Mouse (Mus musculus) lung, postnatal 0 days (tissue): ENCODE measurements around the gene Dand5.

Experiments used
- CTCF ChIP-seq: IDR thresholded peaks from 2 replicates; pipeline ENCODE4 v1.5.1; 2016; ENCODE audit warnings: antibody characterized with exemption, mild to moderate bottlenecking
- EP300 ChIP-seq: IDR thresholded peaks from 2 replicates; pipeline ENCODE4 v1.6.1; 2016; ENCODE audit warnings: antibody characterized with exemption, mild to moderate bottlenecking, control low read depth

DNA sequence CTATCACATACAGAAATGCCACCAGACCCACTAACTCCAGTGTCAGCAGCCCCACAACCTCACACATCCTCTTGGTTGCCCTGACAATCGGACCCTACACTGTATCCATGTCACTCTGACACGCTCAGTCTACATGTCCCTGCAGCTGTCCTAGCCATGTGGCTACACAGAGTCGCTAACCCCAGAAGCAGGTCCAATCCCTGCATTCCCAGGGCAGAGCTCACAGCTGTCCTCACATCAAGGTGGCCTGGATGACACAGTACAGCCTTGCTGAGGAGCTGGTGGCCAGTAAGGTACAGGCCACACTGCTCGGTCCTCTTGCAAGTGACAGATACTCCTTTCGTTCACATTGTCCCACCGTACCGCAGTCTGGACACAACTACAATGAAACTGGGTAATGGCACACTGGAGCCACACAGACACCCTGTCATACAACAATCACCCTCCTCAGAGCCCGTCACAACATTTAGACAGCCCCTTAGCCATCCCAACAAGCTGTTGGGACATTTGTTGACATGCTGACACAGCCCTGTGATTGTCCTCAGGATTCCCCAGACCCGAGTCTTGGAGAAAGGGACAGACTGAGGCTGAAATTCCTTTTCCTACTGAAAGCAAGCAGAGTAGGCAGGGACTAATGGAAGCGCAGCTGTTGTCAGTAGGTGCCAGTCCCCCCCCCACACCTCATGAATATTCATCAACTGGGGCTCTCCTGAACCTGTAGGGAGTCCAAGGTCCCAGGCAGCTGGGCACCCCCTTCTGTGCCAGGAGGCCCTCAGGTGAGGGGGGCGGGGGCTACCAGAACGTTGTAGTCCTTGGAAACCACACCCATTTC lies 13.3 kb downstream of the Dand5 start:
- TF ChIP-seq CTCF = no peak
- no peak for TF ChIP-seq EP300
